Mouse (Mus musculus): ENCODE results near the gene Prf1.

Gene Prf1

GRCm38 (mm10) chr10:61340247-61340646, 42.6 kb downstream of the Prf1 start:
- no peak for DNase-seq (ENCODE audit: low read depth)

- DNase-seq (ENCODE audit: low read depth): no peak
Measured at GRCm38 (mm10) chr10:61341045-61341444, 43.4 kb downstream of the Prf1 start.

DNA sequence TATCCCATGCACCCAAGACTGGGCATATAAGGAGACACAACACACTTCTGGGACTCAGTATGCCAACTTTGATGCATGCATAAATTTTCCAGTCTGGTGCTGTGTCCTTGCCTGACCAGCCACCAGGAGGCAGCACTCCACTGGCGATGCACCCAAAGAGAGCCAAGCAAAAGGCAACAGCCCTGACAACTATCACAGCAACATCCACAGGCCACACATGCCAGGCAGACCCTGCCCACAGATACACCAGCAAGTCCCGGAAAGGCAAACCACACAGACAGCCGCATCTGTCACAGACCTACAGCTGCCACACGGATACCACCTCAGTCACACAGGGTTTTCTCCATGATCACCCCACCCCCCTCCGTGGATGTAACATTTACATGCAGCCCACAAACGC, 43.9 kb downstream of the Prf1 start:
- DNase-seq (ENCODE audit: low read depth): no peak

DNA sequence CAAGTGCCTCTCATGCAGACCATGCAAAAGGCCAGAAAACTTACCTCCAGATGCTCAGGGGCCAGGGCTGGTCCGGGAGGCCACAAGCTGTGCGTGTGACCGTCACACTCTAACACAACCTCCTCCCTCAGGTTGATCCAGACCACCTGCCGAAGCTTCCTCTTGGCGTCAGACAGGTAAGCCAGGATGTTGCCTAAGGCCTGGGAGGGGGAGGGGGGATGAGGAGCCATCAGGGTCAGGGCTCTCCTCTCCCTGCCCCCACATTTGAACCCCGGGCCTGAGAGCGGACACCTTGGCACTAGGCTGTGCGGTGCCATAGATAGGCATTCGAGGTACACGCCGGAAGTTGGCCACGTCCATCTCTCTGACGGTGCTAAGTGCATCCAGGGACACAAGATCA, 45.1 kb downstream of the Prf1 start:
- no peak for DNase-seq (ENCODE audit: low read depth)

GRCm38 (mm10) chr10:61343950-61344349, 46.3 kb downstream of the Prf1 start:
- no peak for DNase-seq (ENCODE audit: low read depth)

- no peak for DNase-seq (ENCODE audit: low read depth)
Measured at GRCm38 (mm10) chr10:61345179-61345578, 47.5 kb downstream of the Prf1 start.

DNA sequence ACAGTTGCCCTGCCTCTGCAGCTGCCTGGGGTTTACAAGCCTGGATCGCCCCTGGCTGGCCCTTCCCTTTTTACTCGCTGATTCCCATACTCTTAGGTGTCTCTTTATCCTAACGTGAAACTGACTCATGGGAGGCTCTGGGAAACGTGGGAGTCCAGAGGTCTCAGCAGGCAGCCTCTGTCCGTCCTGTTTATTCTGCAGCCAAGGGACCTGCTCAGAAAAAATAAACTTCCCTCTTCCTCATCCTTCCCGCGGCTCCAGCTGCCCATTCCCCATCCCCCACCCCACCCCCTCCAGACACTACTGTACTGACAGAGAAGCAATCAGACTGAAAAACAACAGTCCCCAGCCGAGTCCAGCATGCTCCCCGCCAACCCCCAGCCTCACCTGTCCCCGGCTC, 48.7 kb downstream of the Prf1 start:
- DNase-seq (ENCODE audit: low read depth): no peak

- no peak for DNase-seq (ENCODE audit: low read depth)
Measured at GRCm38 (mm10) chr10:61351216-61351615, 53.6 kb downstream of the Prf1 start.

All from fibroblast of lung, adult 2 months (primary cell).